Mouse (Mus musculus): ENCODE data around the gene Cacna1c. TPM values are rescaled to one million over a fixed set of nuclear protein-coding genes. Genes with fewer than 3 reads are reported as not detected.

The Cacna1c gene
- total RNA-seq, 2 experiments from 2014 or later: 79.1 to 85.4 TPM

GRCm38 (mm10) chr6:118977443-118978271 lies 218.6 kb downstream of the Cacna1c start:
- DNase-seq (ENCODE audit: low spot score in 2 of 2): peak; percentile 58 to 84

DNA sequence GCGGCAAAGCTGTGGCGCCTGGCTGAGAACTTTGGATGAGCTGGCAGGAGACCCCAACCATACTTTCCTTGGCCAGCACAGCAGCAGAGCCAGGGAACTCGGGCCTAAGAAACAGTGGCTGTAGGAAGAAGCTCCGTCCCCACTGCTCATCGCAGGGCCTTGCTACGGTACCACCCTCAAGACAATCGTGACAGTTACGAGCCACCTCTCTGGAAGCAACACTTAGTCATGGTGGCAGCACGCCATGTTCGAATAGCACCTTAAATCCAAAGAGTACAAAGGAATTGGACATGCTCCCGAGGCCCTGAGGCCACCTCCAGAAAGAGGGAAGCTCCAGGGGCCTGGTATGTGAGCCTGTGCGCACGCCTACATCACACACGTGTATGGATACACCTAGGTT lies 219.6 kb downstream of the Cacna1c start:
- peak in 1 of 2 experiments; percentile 32 for DNase-seq (ENCODE audit: low spot score in 2 of 2)

DNA sequence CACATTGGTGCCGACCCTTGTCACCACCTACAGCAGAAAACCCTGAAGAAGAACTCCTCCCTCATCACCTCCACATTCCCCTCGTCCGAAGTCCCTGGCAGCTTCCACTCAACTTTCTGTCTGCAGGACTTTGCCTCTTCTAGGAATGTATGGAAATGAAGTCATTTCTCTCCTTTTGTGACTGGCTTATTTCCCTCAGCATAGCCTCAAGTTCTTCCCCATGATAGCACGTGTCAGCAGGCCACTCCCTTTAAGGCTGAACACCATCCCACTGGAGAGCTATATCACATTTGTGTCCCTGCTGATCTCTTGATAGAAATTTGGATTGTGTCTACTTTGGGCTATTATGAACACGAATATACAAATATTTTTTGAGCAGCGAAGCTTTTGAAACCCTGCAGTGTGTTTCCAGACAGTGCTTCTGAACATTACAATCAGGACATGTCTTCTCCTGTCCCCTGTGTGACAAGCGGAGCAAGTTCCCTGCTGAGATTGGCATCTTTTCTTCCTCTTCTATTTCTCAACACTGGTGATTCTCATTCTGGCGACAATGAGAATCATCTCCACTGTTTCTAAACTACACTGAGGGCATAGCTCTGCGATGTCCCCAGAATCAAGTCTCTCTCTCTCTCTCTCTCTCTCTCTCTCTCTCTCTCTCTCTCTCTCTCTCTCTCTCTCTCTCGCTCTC lies 224.2 kb downstream of the Cacna1c start:
- DNase-seq (ENCODE audit: low spot score in 2 of 2): no peak

DNA sequence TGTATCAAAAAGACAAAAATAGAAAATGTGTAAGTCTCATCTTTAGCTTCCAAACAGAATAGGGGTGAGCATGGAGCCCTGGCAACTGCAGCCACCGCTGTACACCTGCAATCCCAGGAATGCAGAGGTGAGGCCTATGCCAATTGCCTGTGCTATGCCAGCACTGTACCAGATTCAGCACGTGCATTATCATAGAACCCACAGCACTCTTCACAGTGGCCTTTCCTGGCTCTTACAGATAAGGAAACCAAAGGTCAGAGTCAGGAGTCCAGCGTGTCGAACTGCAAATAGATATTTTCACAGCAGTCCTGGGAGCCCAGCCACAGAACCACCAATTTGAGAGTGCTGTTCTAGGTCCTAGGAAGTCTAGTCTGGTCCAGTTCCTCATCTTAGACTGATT lies 227.4 kb downstream of the Cacna1c start:
- no peak for DNase-seq (ENCODE audit: low spot score in 2 of 2)

- DNase-seq (ENCODE audit: low spot score in 2 of 2): peak; percentile 64 to 74
Observed at GRCm38 (mm10) chr6:118966904-118967303, 229.3 kb downstream of the Cacna1c start.

- DNase-seq (ENCODE audit: low spot score in 2 of 2): no peak
Observed at GRCm38 (mm10) chr6:118965577-118965976, 230.6 kb downstream of the Cacna1c start.

- DNase-seq (ENCODE audit: low spot score in 2 of 2): no peak
Observed at GRCm38 (mm10) chr6:118963806-118964205, 232.4 kb downstream of the Cacna1c start.

- no peak for DNase-seq (ENCODE audit: low spot score in 2 of 2)
Observed at GRCm38 (mm10) chr6:118963283-118963682, 232.9 kb downstream of the Cacna1c start.

- no peak for DNase-seq (ENCODE audit: low spot score in 2 of 2)
Observed at GRCm38 (mm10) chr6:118958529-118958928, 237.7 kb downstream of the Cacna1c start.

GRCm38 (mm10) chr6:118956234-118956633 lies 240.0 kb downstream of the Cacna1c start:
- DNase-seq (ENCODE audit: low spot score in 2 of 2): no peak

- DNase-seq (ENCODE audit: low spot score in 2 of 2): no peak
Observed at GRCm38 (mm10) chr6:118955777-118956176, 240.4 kb downstream of the Cacna1c start.

DNA sequence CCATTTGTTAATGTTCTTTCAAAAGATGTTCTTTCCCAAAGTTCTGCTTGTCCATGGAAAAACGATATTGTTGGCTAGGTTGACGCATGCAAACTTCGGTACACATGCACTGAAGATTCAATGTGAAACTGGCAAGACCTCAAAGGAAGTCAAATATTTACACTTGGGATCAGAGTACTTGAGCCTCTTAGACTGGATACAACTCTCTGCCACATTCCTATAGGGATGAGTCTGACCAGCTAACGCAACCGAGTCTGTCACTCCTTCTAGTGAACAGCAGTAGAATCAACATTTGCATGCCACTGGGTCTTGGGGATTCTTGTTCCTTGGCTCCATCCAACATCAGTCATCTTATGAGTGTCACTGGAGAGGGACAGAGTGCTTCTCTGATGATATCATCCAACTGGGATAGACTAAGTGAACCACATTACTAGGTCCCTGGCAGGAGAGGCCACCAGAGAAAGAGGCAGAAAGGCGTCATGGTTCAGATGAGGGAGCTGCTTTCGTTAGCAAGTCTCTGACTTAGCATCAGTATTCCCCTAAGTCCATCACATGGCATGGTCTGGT lies 241.1 kb downstream of the Cacna1c start:
- no peak for DNase-seq (ENCODE audit: low spot score in 2 of 2)

DNA sequence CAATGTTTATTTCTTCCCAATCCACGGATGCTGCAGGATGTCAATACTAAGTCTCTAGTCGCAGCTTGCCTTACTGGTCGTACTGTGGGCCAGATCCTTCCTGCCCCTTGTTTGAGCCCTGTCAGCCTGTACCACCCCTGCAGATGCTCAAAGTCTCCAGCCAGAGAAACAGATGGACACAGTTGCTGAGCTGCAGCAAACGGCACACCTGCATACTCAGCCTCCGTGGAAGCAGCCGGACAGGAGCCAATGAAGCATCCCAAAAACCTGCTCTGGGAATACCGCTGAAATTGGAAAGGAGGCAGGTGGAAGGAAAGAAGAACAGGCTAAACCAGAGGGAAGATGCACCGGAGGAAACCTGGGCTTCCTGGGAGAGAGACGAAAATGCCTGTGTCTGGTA lies 243.8 kb downstream of the Cacna1c start:
- DNase-seq (ENCODE audit: low spot score in 2 of 2): no peak

GRCm38 (mm10) chr6:118950190-118950589 lies 246.0 kb downstream of the Cacna1c start:
- no peak for DNase-seq (ENCODE audit: low spot score in 2 of 2)

DNA sequence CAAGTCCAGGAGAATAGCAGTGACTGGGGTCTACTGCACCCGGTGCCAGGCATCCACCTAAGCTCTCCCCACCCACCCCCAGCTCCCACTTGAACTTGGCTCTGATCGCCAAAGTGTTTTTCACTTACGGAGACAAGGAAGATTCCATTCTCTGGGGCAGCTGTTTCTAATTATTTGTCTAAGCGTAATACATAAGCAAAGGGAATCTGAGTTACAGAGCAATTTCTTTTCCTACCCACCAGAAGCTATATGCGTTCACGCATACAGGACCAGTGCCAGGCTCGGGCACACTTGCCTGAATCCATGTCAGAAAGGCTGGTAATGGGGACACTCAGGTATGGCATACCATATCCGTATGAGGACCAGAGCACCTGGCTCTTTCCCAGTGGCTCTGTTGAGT lies 248.9 kb downstream of the Cacna1c start:
- DNase-seq (ENCODE audit: low spot score in 2 of 2): no peak

GRCm38 (mm10) chr6:118946660-118947059 lies 249.6 kb downstream of the Cacna1c start:
- DNase-seq (ENCODE audit: low spot score in 2 of 2): no peak

- no peak for DNase-seq (ENCODE audit: low spot score in 2 of 2)
Observed at GRCm38 (mm10) chr6:118944093-118944492, 252.1 kb downstream of the Cacna1c start.

DNA sequence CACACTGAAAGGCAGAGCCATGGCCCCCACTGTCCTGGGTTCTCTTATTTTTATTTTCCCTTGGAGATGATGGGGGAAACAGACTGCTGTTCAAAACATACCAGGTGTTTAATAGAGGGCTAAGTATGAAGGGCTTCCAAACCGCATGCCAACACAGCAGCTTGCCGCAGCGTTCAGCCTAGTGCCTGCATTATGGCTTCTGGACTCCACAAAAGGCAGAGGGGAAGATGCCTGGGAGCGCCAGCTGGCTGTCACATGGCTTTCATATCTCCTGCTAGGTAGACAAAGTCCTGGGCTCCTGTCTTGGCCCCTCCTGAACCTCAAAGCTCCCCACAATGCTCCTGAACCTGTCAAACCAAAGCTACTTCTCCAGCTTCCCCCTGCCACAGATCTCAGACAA lies 254.4 kb downstream of the Cacna1c start:
- no peak for DNase-seq (ENCODE audit: low spot score in 2 of 2)

DNA sequence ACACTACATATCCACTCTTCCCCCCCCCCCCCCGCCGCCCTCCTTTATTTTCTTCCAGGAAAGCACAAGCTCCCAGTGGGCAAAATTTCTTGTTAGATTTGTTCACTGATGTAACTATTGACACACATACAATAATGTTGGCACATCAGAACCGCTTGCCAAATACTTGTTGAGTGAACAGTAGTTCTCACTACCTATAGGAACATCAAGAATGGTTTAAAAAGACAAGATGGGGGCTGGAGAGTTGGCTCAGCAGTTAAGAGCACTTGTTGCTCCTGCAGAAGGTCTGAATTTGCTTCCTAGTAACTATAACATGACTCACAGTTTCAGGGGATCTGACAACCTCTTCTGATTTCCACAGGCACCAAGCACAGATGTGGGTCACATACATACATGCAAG lies 255.2 kb downstream of the Cacna1c start:
- DNase-seq (ENCODE audit: low spot score in 2 of 2): no peak

GRCm38 (mm10) chr6:118939626-118940025 lies 256.6 kb downstream of the Cacna1c start:
- no peak for DNase-seq (ENCODE audit: low spot score in 2 of 2)

GRCm38 (mm10) chr6:118938386-118939096 lies 257.7 kb downstream of the Cacna1c start:
- peak; percentile 46 to 67 for DNase-seq (ENCODE audit: low spot score in 2 of 2)

- DNase-seq (ENCODE audit: low spot score in 2 of 2): no peak
Observed at GRCm38 (mm10) chr6:118937536-118937935, 258.7 kb downstream of the Cacna1c start.

Measured in layer of hippocampus, postnatal 14 days (tissue).